Mouse (Mus musculus): ENCODE results near the gene Mrps14.

DNA sequence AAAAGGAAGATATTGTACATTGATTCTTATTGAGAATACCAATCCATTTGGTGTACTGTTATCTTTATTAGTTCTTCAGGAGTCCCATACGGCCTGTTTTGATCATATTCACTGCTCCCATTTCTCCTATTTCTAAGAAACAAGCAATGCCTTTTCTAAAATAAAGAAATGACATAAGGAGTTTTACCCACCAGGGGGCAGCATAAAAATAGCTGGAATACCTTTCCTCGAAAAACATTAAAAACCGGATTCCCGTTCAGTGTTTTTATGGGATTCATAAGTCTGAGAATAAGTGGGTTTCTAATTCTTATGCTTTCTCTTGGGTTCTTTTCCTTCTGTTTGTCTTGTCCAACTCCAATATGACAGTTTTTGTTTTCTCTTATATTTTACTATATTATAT lies 36.0 kb downstream of the Mrps14 start:
- TF ChIP-seq POLR2A (IDR thresholded peaks at IDR 0.05; ENCODE audit: low read depth, low read length) (no peak), CTCF (IDR thresholded peaks at IDR 0.05; ENCODE audit: extremely low read depth, insufficient read length, insufficient replicate concordance, low read depth, low read length) (no peak)
